Mouse (Mus musculus) frontal cortex, adult 2 months (tissue): ENCODE results near the gene Txlna. TPM values are rescaled to one million over a fixed set of nuclear protein-coding genes. Genes with fewer than 3 reads are reported as not detected.
A peak's percentile ranks its signal among the peaks of the same experiment; 100 is the strongest.

Experiments used
- DNase-seq, 2 experiments: peaks; one replicate each; pipeline ENCODE4 v3.0.0; 2022; ENCODE audit warnings: low spot score in 1 of 2; ENCODE audit errors: extremely low spot score in 1 of 2
- polyA plus RNA-seq: library from polyadenylated mRNA; depleted of rRNA; stranded (reverse); fragments of >200 nt; gene quantifications from 2 replicates; pipeline ENCODE4 v1.2.3, GENCODE M21; 2012

Gene Txlna
- polyA plus RNA-seq, 1 experiment, result 36.2 TPM

DNA sequence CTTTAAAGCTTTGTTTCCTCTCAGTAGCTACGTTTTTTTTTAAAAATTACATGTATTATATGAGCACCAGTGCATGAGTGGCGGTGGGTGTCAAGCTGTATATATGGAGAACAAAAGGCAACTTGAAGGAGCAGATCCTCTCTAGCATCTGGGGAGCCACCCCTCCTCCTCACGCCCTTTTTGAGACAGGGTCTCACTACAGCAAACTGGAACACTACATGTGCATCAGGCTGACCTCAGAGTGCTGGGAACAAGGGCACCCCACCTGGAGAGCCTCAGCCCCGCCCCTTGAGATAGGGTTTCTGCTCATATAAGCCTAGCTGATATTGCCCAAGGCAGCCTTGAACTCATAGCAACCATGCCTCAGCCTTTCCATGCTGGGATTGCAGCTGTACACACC, 15.4 kb downstream of the Txlna start:
- no peak for DNase-seq

DNA sequence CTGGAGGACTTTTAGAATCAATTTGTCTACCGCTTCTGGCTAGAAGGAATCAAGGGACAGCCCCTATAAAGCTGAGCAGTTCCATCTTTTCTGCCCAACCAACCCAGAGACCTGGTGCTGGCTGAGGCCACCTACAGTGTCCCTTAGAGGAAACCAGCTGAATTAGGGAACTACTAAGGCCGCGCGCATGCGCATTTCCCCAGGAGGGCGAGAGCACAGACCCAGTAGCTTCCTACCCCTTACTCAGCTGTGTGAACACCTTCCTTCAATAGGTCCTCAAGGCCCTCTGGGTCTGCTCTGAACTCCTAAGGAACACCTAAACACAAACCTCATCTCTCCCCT, 15.9 kb downstream of the Txlna start:
- peak; percentile 58 to 71 for DNase-seq

DNA sequence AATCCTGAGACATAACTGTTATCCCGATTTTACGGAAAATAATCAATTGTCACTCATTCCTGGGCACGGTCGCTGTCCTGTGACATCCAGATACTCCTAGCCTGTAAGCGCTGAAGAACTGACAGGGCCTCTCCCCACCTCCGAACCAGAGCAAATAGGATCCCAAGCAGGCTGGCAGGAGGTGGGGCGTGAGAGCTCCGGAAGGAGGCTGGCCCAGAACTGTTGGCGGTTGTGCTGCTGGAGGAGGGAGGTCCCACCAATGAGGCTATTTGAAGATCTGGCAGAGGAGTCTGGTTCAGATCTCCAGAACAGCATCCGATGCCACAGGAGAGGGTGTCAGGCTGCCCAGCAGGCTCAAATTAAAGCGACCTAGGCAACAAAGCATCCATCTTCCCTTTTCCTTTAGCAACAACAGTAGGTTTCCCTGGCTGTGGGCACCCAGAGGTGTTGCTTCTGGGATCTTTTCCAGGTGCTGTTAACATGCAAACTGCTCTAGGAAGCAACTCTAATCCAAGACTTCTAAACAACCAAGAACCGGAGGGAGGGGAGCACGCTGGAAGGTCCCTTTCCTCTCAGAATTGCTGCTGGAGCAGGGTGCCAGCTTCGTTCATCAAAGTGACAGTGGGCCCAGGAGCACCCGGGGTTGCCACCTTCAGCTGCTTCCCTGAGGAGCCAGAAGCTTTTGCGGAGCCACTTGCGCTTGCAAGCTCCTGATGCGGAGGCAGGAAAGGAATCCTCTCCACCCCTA, 16.4 kb downstream of the Txlna start:
- DNase-seq, result peak; percentile 91

DNA sequence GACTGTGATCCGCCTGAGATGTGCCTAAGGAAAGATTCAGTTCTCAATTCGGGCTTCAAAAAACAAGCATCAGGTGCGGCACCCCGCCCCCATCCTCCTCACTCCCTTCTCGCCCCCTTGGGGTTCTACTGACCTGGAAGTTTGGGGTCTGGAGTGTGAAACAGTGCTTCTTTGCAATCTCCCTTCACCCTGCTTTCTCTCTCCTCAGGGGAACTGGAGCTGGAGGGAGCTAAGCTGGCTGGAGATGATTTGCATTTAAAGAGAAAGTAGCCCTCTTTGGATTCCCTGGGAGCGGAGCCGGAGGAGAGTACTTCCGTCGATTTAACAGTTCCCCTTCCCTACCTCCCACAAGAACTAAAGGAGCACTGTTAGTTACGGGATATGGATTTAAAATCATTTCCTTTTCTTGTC, 17.2 kb downstream of the Txlna start, which contains the start of gene Ccdc28b:
TSS of gene Ccdc28b (minus strand) at position 267 of the 411 bp plus-strand sequence.
- DNase-seq, result peak in 1 of 2 experiments; percentile 77

DNA sequence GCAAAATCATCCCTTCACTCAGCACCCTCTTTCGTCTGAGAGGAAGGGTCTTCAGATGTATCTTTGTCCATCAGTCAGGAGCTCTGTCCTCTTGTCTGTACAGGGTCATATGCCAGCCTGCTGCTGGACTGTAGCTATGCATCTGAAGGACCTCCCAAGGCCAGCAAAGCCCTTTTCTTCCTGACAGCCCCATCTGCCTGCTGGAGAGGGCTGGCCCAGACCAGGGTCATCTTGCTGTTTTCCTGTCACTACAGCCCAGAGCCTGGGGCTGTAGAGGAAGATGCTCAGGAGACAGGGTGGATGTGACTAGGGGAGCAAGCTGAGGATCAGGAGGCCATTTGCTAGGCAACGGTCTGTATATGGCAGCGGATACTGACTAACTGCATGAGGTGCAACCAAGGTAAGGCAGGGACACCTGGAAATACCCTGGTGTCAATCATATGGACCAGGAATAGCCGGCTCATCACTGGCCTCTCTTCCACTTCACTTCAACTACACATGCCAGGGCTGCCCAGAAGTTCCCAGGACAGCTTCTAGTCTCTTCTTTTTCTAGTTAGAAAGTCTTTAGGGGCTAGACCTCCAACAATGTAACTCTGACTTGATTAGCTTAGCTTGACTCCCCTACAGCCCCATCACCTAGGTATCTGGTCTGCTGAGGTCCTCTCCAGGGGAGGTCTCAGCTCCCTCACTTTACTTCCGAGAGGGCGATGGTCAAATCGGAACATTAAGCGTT, 17.9 kb downstream of the Txlna start:
- no peak for DNase-seq

DNA sequence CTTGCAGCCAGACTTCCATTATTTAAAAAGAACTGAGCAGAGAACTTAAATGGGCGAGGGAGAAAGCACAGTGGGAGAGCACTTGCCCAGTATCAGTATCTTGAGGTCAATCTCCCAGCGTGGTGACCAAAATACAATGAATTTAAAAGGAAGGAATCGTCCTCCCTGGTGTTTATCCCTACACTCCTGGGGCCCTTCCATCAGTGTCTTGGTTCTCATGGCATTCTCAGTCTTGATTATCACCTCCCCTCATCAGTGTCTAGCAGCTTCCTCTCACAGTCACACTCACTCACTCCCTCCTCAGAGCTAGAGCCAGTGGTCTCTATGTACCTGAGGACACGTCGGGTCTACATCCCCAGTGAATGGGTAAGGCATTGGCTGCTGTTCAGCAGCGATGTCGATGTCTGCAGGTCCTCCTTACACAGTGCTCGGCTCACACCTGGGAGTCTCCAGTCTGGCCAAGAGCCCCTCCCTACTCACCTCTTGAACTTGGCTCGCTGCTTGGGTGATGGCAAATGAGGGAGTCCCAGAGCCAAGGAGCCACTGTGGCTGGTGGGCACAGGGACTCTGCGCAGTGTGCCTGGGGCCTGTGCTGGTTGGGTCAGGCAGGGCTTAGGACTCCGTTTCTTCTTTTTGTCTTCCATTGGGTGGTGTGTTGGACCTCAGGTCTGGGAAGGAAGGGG, 18.6 kb downstream of the Txlna start:
- no peak for DNase-seq

DNA sequence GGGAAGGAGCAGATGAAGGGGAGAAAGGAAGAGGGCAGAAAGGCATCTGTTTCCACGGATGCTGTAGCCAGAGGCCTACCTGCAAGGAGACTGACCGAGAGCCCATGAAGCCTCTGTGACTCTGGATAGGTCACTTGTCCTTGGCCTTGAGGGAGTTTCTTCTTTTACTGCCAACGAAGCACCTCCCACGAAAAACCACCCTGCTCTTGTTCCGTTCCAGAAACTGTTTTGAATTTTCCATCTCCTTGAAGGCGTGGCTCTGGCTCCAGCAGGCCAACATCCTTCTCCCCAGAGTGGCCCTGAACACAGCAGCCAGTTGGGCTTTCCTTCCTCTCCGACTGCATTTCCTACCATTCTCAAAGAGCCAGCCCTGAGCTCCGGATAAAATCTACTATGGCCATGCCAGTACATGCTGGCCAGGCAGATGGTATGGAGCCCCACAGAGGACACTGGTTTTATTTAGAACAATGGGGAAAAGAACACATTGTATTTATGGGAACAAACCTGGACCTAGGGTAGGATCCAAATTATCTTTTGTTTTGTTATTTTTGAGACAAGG, 19.5 kb downstream of the Txlna start:
- DNase-seq, result no peak

DNA sequence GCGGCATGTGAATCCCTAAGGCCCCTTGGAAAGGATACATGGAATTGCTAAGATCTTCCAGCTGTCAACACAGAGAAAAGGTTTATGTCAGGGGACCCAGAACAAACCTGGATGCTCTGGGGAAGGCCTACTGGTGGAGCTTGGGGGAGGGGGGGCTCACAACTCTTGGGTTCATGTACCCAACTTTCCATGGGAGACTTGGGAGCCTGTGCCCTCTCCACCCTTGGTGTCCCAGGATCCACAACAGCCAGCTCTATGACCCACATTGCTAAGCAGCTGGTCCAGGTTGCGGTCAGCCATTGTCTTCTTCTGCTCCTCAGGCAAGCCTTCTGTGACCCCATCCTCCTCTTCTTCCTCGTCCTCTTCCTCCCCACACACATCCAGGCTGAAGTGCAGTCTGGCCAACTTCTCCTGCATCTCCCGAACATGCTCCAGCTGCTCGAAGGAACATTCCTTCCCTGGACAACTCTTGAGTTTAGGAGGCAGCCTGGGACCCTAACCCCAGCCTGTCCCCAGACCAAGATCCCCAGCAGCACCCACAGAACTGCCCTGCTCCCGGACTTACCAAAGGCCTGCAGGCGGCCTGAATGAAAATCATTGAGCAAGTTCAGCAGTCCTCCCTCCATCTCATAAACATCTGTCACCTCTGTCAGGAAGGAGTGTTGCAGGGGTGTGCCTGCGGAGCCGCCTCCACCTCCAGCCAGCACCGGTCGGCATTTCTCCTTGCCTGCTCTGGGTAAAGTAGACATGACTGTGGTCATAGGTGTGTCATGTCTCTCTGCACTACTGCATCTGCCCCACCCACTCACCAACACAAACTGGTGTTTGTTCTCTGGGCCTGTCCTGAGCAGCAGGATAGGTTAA, 20.2 kb downstream of the Txlna start:
- no peak for DNase-seq

DNA sequence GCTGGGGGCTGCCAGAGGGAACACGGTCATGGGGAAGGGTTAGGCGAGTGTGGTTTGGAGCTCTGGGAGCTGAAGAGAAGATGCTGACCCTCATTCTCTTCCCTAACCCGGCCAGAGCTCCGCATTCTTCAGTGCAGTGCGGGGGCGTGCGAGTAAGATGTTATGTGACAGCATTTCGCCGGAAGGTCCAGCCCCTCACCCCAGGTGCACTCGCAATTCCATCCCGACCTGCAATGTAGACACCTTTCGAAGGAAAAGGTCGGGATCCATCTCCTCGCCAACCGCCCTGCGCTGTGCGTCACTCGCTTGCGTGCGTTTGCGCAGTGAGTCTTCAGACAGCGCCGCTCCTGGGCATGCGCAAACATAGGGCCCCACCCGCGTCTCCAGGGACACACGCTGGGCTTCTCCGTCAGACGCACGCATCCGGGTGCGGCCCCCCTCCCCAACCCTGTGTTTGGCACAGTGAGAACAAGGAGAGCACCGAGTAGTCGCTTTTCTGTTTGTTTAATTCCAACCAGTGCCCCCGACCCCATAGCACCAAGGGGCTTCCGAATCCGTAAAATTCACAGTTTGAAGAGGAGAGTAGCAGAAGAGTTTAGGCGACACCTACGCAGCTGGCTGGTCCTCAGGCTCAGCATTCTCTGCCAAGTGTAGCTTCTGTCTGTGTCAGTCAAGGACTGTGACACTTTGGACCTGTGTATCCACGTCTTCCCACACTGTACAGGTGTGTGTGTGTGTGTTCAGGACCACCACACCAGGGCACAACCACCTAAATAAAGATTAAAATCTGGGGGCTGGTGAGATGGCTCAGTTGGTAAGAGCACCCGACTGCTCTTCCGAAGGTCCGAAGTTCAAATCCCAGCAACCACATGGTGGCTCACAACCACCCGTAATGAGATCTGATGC, 21.8 kb downstream of the Txlna start, which contains the start of gene Iqcc:
TSS of gene Iqcc (minus strand) at position 314 of the 906 bp plus-strand sequence.
- DNase-seq, result peak; percentile 94 to 98

DNA sequence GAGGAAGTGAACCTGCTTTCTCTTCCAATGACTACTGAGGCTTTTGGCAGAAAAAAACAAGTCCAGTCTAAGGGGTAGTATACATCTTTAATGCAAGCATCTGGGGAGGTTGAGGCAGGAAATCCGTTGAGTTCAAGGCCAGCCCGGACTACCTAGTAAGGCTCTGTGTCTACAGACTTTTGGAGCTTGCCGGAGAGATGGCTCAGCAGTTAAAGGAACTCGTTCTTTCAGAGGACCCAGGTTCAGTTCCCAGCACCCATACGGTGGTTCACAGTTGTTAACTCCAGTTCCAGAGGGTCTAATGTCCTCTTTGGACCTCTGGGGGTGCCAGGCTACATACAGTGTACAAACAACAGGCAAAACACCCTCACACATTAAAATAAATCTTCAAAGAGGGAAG, 22.8 kb downstream of the Txlna start:
- DNase-seq, result no peak

DNA sequence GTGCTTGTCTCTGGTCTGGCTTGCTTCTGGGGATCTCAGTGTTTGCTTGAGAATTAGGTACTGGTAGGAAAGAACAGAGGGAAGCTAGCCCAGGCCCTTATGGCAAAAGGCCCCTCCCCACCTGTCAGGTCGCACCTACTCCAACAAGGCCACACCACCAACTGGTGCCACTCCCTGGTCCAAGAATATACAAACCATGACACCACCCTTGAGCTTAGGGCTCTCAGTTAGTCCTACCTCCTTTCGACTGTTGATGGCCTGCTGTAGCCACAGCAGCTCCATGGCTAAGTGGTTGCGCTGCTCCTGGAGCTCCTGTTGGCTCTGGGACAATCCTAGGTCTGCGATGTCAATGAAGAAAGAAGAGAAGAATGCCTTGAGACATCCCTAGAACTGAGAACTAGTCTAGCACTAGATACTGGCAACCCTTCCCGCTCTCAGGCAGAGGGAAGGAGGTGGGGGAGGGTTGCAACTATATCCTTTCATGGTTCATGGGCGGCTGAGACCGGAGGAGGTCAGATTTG, 23.7 kb downstream of the Txlna start:
- no peak for DNase-seq

DNA sequence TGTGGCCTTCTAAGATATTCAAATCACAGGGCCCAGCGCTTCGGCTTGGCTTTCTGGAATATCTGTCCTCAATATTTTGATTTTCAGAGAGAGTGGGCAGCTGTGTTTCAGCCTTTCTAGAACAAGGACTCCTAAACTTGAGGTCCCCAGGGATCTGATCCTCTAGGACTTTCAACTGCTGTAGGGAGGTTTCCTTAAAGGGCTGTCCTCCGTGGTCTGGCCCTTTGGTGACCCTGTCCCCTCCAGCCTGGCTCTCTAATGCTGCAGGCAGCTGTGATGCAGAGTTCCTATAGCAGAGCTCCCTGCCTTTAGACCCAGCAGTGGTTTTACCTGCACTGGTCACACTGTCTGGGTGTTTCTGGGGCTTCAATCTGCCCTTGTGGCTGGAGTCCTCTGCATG, 24.2 kb downstream of the Txlna start:
- no peak for DNase-seq

DNA sequence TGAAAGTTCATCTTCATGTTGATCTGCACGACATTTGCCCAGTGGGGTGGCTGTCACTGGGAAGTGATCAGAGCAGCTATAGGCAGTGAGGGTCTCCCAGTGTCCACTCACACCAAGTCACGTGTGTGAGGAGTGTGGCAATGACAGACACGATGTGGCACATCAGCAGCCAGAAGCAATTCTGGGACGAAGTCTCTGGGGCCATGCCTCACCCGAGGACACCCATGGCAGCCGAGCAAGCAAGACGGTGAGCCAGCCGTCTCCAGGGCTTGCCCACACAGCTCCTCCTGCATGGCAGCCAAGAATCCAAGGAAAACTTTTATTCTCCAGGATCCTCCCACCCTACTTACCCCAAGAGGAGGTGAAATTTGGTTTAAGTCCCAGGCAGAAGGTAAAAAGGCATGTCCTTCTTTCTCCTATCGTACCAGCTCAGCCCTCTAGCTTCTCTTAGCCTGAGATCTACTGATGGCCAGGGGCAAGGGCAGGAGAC, 25.0 kb downstream of the Txlna start:
- DNase-seq, result no peak

DNA sequence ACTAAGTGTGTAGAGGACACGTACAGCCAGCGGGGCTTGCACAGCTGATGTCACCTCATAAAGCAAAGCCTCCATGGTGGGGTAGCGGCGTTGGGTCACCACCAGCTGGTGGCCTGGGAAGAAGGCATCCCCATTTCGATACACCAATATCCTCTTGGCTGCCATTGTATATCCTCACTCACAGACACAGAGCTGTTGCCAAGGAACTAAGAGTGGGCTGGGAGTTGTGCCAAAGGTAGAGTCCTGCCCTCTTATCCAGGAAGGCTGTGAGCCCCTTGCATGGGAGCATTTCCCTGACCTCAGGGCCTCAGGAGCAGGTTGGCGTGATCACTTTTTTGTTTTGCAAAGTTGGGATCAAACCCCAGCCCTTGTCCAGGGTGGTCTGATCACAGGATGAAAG, 26.8 kb downstream of the Txlna start, which contains the start of gene Dcdc2b:
TSS of gene Dcdc2b (minus strand) at position 165 of the 400 bp plus-strand sequence.
- no peak for DNase-seq

DNA sequence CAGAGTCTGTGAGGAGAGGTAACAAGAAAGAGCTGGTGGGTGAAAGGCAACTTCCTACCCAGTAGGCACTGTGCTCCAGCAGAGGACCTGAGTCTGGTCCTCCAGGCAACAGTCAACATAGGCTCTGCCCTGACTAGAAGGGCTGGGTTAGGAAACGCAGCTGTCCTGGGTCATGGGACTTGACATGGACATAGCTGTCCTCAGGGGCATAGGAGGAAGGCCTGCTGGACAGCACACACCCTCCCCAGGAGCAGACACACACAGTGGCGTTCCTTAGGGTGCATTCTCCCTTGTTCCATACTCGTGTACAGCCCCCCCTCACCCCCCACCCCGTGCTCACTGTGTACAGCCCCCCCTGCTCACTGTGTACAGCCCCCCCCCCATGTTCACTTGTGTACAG, 30.4 kb downstream of the Txlna start:
- DNase-seq, result no peak

DNA sequence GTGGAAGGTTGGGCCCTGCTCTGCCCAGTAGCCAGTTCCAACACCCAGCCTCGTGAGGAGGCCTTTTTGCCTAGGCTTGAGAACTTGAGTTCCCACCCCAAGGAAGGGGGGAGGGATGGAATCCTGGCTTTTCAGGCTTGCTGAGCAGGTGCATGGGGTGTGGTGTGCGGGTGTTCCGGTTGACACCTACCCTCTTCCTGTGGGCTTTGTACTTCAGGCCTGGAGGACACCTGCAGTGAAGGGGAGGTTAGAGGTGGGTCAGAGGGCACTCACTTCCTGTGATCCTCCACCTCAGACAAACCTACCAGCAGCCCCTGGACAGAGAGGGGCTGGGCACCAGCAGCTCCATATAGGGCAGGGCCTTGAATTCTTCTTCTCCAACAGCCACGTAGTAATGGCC, 30.8 kb downstream of the Txlna start:
- no peak for DNase-seq

DNA sequence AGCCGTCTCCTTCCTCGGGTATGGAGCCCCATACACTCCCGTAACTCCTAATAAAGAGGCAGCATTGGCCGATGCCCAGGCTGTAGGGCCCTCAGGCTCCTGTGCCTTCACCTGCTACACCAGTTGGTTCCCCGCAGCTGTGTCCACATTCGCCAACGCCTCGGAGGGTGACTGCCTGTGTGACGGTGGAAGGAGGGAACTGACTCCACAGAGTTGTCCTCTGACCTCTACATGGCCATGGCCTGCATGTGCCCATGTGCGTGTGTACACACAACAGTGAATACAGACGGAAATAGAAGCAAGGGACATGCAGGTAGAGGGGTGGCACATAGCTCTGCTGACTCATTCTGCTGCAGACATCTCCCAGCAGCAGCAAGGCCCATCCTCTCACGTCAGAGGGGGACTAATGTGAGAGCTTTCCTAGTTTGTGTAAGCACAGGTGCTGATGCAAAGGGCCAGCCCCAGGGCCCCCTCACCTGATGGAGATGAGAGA, 31.7 kb downstream of the Txlna start:
- DNase-seq, result no peak

DNA sequence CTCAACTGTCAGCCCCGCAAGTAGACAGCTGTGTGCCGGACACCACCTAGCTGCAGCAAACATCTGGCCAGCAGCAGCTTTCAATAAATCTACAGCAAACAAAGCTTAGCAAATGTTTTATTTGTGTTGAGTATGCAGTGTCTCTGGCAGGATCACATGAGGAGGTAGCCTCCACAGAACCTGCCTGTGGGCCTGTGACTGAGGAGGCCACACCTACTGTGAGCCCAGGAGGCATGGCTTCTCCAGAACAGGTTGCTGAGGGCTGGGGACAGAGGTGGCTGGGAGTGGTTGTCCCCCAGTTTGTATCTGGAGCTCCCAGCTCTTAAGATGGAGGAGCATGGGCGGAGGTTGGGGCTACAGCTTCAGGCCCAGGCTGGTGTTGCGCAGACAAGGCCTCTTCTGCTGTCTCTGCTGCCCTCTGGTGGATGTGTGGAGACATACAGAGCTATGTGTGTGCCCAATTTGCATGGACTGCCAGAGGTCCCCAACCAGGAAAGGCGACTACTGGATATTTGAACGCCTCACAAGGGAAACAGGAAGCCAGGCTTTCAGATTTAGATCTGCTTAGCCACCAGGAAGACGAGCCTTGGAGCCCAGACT, 32.3 kb downstream of the Txlna start:
- peak; percentile 63 to 89 for DNase-seq
